Mouse (Mus musculus): ENCODE data around the gene Tmc3.

DNA sequence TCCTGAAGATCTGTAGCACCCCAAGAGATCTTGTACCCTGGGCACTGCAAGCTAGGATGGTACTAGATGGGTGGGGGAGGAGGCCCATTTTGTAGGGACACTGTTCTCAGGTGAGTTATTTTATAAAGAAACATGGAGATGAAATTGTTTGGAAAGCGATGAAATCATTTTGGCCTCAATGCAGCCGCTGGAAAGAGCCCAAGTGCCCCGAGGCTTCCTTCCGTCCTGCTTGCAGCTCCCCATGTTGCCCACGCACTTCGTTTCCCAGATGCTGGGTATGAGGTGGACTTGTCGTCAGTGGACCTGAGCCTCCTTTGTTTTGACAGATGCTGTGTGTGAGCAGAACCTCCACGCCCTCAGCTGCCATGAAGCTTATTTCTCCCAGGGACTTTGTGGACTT lies 51.7 kb downstream of the Tmc3 start:
- no peak for TF ChIP-seq CTCF (IDR thresholded peaks at IDR 0.05; ENCODE audit: extremely low read depth, insufficient read depth, insufficient read length, insufficient replicate concordance)
- no peak for TF ChIP-seq POLR2A (IDR thresholded peaks at IDR 0.05; ENCODE audit: low read depth, low read length)
